Mouse (Mus musculus) embryonic facial prominence, embryonic 13.5 days (tissue): ENCODE measurements around the gene Ntn1. TPM values are rescaled to one million over a fixed set of nuclear protein-coding genes. Genes with fewer than 3 reads are reported as not detected.
A peak's percentile ranks its signal among the peaks of the same experiment; 100 is the strongest.

Experiments used
- ATAC-seq: fragments of 200-750 bp; cut with Nextera tagmentation; 2 replicates; pipeline ENCODE4 v1.8.0; 2017; ENCODE audit warnings: low read depth; ENCODE audit not compliant: insufficient number of reproducible peaks, insufficient read depth, low FRiP score, low TSS enrichment
- H3K27ac ChIP-seq: fragments of 300-500 bp; sonication (generic); 2 replicates; pipeline ENCODE4 v1.5.1; 2015; ENCODE audit warnings: moderate library complexity, mild to moderate bottlenecking, inconsistent platforms
- H3K27me3 ChIP-seq: fragments of 300-500 bp; sonication (generic); 2 replicates; pipeline ENCODE4 v1.6.1; 2015; ENCODE audit warnings: mild to moderate bottlenecking, inconsistent platforms
- H3K36me3 ChIP-seq: fragments of 300-500 bp; sonication (generic); 2 replicates; pipeline ENCODE4 v1.6.1; 2015; ENCODE audit warnings: mild to moderate bottlenecking, inconsistent platforms
- H3K4me1 ChIP-seq: fragments of 300-500 bp; sonication (generic); 2 replicates; pipeline ENCODE4 v1.6.1; 2015; ENCODE audit warnings: inconsistent platforms
- H3K4me2 ChIP-seq: fragments of 300-500 bp; sonication (generic); 2 replicates; pipeline ENCODE4 v1.6.1; 2015; ENCODE audit warnings: moderate library complexity, mild to moderate bottlenecking, inconsistent platforms
- H3K4me3 ChIP-seq: fragments of 300-500 bp; sonication (generic); 2 replicates; pipeline ENCODE4 v1.5.1; 2015; ENCODE audit warnings: mild to moderate bottlenecking, inconsistent platforms
- H3K9ac ChIP-seq: fragments of 300-500 bp; sonication (generic); 2 replicates; pipeline ENCODE4 v1.6.1; 2015; ENCODE audit warnings: mild to moderate bottlenecking, inconsistent platforms
- H3K9me3 ChIP-seq: fragments of 300-500 bp; sonication (generic); 2 replicates; pipeline ENCODE4 v1.6.1; 2016; ENCODE audit warnings: inconsistent platforms
- WGBS: fragments of 180-500 bp; shearing (Covaris S2); methylation state at CpG from one replicate; pipeline ENCODE4 v1.1.7; 2015; ENCODE audit warnings: mixed read lengths; 5-methylcytosine and 5-hydroxymethylcytosine counted together
- polyA plus RNA-seq: library from polyadenylated mRNA; unstranded; fragments of >200 nt; fragmentation: Nextera tagmentation; extraction: Ambion mirVana; gene quantifications from 2 replicates; pipeline ENCODE4 v1.2.1, GENCODE M21; 2015

The Ntn1 gene
- polyA plus RNA-seq, 1 experiment from 2014 or later, result 7.1 TPM

DNA sequence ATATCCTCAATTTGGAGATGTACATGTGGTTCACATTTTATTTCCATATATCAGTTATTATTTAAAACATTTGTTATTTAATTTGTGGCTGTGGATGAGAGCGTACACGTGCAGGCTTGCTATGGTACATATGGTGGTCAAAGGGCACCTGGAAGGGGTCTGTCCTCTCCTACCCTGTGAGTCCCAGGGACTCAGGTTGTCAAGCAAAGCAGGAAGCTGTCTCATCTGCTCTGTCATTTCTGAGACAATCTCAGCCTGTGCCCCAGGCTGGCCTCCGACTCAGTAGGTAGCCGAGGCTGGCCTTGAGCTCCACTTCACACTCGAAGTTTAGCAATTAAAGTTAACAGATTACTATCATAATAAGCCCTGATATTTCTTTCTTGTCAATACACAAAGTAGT is 32.9 kb upstream of the Ntn1 start:
- no peak overlapping the region for H3K4me2 ChIP-seq
- 79% methylated on average over 5 of the region's 5 CpGs for WGBS
- H3K9ac ChIP-seq, result no peak overlapping the region
- no peaks in the 10 kb centered on the region for H3K9me3 ChIP-seq
- no peaks in the 10 kb centered on the region for H3K36me3 ChIP-seq
- no peak overlapping the region for H3K27ac ChIP-seq
- H3K4me3 ChIP-seq, result no peak overlapping the region
- peaks cover 38% of the 10 kb centered on the region for H3K27me3 ChIP-seq
- peaks cover 20% of the 10 kb centered on the region for H3K4me1 ChIP-seq
- ATAC-seq, result no peak

DNA sequence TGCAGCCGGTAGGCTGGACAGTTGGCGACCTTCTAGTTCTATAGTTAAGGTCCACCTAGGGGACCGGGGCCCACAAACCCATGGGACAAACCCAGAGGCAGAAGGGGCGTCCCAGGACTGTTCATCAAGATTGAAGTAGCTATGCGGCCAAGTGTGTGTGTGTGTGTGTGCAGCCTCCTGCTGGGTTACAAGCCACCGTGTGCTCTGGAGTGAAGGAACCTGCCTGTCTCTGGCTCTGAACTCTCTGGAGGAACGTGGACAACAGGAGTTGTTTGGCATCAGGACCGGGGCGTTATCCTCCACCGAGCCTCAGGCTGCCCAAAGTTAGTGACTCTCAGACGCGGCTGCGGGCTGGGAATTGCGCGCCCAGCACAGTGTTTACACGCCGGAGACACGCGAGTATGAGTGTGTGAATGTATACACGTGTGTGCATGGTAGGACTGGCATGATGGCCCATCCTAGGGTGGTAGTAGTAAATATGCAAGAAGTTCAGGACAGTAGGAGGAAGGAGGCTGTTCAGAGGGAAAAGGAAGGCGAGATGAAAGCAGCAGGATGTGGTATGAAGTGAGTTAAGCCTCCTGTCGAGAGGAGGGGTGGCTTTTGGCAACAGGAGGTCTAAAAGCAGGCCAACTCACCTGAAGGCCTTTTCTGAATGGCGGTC is 31.9 kb upstream of the Ntn1 start:
- ATAC-seq, result peak; percentile 29; the same call in 1 of the 2 replicates
- peak overlapping the region; percentile 61; the same call in 1 of the 2 replicates for H3K9ac ChIP-seq
- H3K36me3 ChIP-seq, result no peaks in the 10 kb centered on the region
- no peak overlapping the region for H3K27ac ChIP-seq
- H3K27me3 ChIP-seq, result peaks cover 38% of the 10 kb centered on the region
- H3K9me3 ChIP-seq, result no peaks in the 10 kb centered on the region
- H3K4me1 ChIP-seq, result peaks cover 20% of the 10 kb centered on the region
- H3K4me3 ChIP-seq, result peak overlapping the region; percentile 50
- H3K4me2 ChIP-seq, result peak overlapping the region; percentile 69
- 33% methylated on average over 23 of the region's 23 CpGs for WGBS

DNA sequence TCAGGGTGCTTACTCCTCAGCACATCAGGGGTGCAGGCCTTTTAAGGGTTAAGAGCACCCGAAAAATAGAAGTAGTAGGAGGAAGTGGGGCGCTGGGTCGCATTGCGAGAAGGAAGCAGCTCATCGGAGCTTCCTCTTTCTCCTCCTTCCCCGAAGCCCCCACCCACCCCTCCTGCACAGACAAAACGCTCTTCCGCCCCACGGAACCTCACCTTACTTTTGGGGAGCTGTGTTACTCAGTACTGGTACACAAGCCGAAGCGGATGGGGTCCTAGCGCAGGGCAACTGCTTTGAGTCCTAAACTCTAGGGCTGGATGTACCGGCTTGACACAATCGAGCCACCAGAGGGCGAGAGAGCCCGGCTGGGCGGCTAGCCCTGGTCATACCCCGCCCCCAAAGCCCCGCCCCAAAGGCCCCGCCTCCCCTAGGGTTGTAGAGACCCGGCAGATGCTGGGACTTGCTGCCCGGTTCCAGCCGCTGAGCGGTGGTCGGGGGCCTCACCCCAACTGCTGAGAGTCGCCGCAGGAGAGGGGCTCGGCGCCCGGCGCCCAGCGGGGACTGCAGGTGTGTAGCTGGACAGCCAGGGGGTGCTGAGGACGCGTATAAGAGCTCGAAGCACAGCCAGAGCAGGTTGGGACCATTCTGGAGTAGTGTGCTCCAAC is 31.2 kb upstream of the Ntn1 start, which contains the start of gene Pik3r5:
Pik3r5 (plus strand) TSS at position 423 of the 662 bp plus-strand sequence.
- peak; percentile 82 for ATAC-seq
- Histone ChIP-seq H3K4me1 (peaks cover 24% of the 10 kb centered on the region), H3K9me3 (no peaks in the 10 kb centered on the region), H3K27me3 (peaks cover 38% of the 10 kb centered on the region), H3K4me3 (peak within 1 kb of the TSS; percentile 50), H3K9ac (peak within 1 kb of the TSS; percentile 64), H3K36me3 (no peaks in the 10 kb centered on the region), H3K27ac (no peak within 1 kb of the TSS; the same call in 1 of the 2 replicates), H3K4me2 (peak within 1 kb of the TSS; percentile 69)
- WGBS, result 7% methylated on average over 35 of the region's 35 CpGs

DNA sequence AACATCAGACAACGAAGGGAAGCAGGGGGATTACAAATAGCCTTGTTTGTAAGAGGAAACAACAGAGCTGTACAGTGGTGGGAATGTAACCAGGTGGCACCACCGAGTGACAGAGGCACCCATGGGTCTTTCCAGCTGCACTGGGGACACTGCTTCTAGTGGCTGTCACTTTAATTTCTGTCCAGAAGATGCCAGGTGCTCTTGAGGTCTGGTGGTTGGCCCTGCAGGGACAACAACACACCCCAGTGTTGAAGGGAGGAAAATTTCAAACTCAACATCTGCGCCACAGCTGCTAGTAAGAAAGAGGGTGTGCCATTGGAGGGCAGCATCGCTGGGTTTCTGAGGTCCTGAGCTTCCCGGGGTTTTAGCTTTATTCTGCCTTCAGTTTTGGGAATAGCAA is 30.0 kb upstream of the Ntn1 start:
- Histone ChIP-seq H3K4me3 (no peak overlapping the region), H3K9ac (no peak overlapping the region), H3K36me3 (no peaks in the 10 kb centered on the region), H3K27ac (no peak overlapping the region; the same call in 1 of the 2 replicates), H3K4me2 (no peak overlapping the region), H3K4me1 (peaks cover 30% of the 10 kb centered on the region), H3K9me3 (no peaks in the 10 kb centered on the region), H3K27me3 (peaks cover 38% of the 10 kb centered on the region)
- WGBS, result 49% methylated on average over 5 of the region's 5 CpGs
- no peak for ATAC-seq

DNA sequence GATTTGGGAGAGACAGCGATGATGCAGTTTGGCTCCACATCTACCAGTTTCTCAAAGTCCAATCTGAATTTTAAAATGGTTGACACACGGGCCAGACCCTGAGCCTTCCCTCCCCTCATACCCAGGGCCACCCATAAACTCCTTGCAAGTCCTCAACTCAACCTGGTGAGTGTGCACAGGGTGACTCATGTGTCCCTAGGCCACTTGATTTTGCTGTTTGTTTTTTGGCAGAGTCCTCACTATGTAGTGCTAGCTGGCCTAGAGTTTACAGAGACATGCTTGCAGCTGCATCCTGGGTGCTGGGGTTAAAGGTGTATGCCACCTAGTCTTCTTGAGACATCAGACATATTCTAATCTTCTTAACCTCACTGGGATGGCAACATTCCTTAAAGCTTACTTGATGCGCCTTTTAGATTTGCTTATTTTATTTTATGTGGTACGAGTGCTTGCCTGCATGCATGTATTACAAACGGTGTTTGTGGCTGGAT is 26.5 kb upstream of the Ntn1 start:
- no peak overlapping the region for H3K4me3 ChIP-seq
- no peak overlapping the region for H3K4me2 ChIP-seq
- peaks cover 24% of the 10 kb centered on the region for H3K4me1 ChIP-seq
- no peak for ATAC-seq
- H3K9ac ChIP-seq, result no peak overlapping the region
- H3K27me3 ChIP-seq, result peaks cover 32% of the 10 kb centered on the region
- H3K27ac ChIP-seq, result no peak overlapping the region
- 72% methylated on average over 5 of the region's 5 CpGs for WGBS
- H3K36me3 ChIP-seq, result no peaks in the 10 kb centered on the region
- H3K9me3 ChIP-seq, result no peaks in the 10 kb centered on the region

DNA sequence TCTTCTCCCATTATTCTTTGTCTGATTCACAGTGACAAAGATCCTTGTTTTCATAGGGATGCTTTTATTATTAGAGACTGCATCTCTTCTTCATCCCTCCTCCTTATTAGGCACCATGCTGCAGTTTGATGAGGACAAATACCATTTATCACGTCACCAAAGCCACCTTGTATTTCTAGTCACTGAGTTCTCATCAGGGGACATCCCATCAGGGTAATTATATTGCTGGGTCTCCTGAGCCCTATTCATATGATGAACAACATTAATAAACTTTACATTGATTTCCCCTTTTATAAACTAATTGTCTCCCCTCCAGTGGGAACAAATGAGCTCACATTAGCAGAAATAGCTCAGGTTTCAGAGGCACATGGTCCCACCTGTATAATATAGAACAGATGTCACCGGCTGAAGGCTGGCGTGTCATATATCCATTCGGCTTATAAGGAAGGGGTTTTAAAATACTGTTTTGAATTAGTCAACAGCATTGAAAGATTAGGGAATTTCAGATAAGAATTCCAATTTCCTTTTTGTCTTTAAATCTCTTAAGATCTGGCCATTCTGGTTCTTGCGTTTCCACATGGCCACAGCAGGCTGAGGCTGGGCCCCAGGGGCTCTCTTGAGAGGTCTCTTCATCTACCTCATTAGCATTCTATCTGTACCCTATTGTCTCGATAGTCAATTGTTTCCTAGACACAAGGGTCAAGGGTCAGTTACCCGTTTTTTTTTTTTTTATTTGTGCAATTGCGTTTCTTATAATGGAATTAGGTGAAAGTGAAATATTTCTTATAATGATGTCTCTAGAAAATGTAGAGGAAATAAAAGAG is 25.1 kb upstream of the Ntn1 start:
- no peak overlapping the region for H3K4me3 ChIP-seq
- peaks cover 11% of the 10 kb centered on the region; the same call in 1 of the 2 replicates for H3K4me1 ChIP-seq
- H3K4me2 ChIP-seq, result no peak overlapping the region
- peaks cover 24% of the 10 kb centered on the region for H3K27me3 ChIP-seq
- no peaks in the 10 kb centered on the region for H3K9me3 ChIP-seq
- WGBS, result 13% methylated on average over 8 of the region's 8 CpGs
- no peak overlapping the region for H3K9ac ChIP-seq
- H3K27ac ChIP-seq, result no peak overlapping the region
- ATAC-seq, result no peak
- no peaks in the 10 kb centered on the region for H3K36me3 ChIP-seq

DNA sequence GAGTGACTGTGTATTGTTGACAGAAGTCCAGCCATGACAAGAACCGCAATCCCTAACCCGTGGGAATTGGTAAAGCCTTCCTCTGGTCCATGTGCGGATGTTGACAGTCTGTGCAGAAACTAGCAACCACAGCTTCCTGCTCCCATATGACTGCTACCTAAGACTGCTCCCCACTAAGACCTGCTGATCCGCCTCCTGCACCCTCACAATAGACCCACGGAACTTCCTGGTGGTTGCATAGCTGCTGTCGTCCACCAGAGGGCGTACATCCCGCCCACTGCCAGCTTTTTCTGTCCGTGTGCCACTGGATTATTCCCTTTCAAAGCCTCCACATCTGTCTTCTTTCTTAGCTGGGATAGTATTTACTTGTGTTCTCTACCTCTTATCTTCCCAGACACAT is 17.2 kb upstream of the Ntn1 start:
- WGBS, result 46% methylated on average over 9 of the region's 9 CpGs
- Histone ChIP-seq H3K4me2 (no peak overlapping the region), H3K27ac (no peak overlapping the region), H3K36me3 (no peaks in the 10 kb centered on the region), H3K9me3 (no peaks in the 10 kb centered on the region), H3K4me3 (no peak overlapping the region), H3K27me3 (0 out of 2 replicates have a peak, but pooled peaks cover 10% of the 10 kb centered on the region), H3K9ac (no peak overlapping the region), H3K4me1 (no peaks in the 10 kb centered on the region)
- no peak for ATAC-seq

DNA sequence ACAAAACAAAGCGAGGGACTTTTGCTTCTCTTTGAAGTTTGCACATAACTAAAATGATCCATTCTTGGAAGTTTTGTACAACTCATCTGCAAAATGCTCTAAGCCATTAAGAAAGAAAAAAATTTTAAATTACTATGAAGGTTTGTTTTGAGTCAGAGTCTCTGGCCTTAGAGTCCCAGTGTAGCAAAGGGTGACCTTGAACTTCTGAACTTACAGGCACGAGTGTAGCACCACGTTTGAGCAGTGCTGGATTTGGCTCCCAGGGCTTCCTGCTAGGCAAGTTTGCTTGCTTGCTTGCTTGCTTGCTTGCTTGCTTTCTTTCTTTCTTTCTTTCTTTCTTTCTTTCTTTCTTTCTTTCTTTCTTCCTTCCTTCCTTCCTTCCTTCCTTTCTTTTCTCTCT is 16.4 kb upstream of the Ntn1 start:
- 0 out of 2 replicates have a peak, but pooled peaks cover 10% of the 10 kb centered on the region for H3K27me3 ChIP-seq
- no peak overlapping the region for H3K4me3 ChIP-seq
- no peak overlapping the region for H3K9ac ChIP-seq
- WGBS, result 47% methylated on average over 3 of the region's 3 CpGs
- H3K36me3 ChIP-seq, result no peaks in the 10 kb centered on the region
- no peak overlapping the region for H3K4me2 ChIP-seq
- no peak overlapping the region for H3K27ac ChIP-seq
- H3K4me1 ChIP-seq, result no peaks in the 10 kb centered on the region
- ATAC-seq, result no peak
- no peaks in the 10 kb centered on the region for H3K9me3 ChIP-seq

DNA sequence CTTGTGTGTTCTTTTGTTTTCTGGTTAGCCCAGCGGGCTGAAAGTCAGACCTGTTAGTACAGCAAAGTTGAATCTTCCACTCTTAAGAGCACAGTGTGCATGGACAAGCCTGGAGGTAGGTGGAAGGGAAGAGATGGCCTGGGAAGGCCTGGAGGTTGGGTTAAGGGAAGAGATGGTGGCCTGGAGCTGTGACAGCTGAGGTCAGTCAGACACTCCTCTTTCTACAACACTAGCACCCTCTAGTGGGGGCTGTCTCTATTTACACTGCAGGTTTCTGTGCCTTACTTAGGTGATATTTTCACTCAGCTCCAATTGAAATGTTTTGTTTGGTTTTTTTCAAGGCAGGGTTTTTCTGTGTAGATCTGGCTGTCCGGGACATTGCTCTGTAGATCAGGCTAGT is 7.5 kb upstream of the Ntn1 start:
- no peaks in the 10 kb centered on the region for H3K4me1 ChIP-seq
- no peaks in the 10 kb centered on the region for H3K36me3 ChIP-seq
- H3K4me2 ChIP-seq, result no peak overlapping the region
- no peak overlapping the region for H3K4me3 ChIP-seq
- WGBS, result 62% methylated on average over 2 of the region's 2 CpGs
- ATAC-seq, result no peak
- no peaks in the 10 kb centered on the region for H3K9me3 ChIP-seq
- peaks cover 19% of the 10 kb centered on the region for H3K27me3 ChIP-seq
- no peak overlapping the region for H3K9ac ChIP-seq
- H3K27ac ChIP-seq, result no peak overlapping the region

DNA sequence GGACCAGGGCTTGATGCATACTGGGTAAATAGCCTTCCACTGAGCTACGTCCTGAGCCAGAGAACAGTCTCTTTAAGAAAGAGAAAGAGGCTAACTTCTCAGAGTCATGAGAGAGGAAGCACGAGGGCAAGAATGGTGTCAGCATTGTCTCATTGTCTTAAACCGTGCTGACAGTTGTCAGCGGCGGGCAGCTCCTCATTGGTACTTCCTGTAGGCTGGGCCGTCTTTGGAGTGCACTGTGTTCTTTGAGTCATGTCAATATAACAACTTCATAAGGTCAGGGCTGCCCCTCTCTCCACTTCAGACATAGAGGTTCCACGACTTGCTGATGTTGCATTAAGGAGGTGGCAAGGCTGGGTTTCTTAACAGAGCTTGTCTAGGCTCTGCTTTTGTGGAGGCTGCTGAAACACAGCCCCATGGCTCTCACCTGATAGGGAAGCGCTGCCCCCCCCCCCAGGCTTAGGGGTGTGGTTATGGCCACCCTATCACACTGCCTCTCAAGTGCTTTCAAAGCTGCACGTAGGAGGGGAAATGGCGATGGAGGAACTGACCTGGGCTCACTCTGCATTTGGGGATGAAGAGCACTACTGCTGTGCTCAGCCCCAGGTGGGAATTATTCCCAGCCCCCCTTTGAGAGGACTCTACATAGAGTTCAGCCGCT is 6.8 kb upstream of the Ntn1 start:
- H3K9me3 ChIP-seq, result no peaks in the 10 kb centered on the region
- no peaks in the 10 kb centered on the region for H3K4me1 ChIP-seq

DNA sequence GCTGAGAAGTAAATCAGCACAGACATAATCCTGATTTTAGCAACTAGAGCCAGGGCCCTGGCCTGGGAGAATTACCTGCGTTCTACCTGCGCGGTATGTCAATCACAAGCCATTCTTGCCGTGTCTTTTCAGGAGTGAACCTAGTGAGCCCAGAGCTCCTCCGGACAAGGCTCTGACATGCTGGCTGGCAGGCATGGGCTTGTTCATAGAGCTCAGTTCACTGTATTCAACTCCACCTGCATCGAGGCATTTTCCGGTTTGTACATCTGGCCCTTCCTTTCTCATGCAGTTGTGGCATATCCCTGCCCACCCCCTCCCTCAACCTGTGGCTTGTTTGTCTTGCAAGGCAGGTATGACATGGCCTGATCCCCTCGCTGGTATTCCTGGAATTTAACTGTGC is 5.0 kb upstream of the Ntn1 start:
- no peak overlapping the region for H3K4me3 ChIP-seq
- no peaks in the 10 kb centered on the region for H3K36me3 ChIP-seq
- H3K4me1 ChIP-seq, result no peaks in the 10 kb centered on the region; the same call in 1 of the 2 replicates
- H3K27ac ChIP-seq, result no peak overlapping the region
- H3K27me3 ChIP-seq, result peaks cover 43% of the 10 kb centered on the region
- 83% methylated on average over 8 of the region's 8 CpGs for WGBS
- no peak overlapping the region for H3K4me2 ChIP-seq
- H3K9ac ChIP-seq, result no peak overlapping the region
- H3K9me3 ChIP-seq, result no peaks in the 10 kb centered on the region
- ATAC-seq, result no peak

More for the DNA sequence above, 6.8 kb upstream of the Ntn1 start:
- no peak overlapping the region for H3K27ac ChIP-seq
- H3K4me2 ChIP-seq, result no peak overlapping the region
- 63% methylated on average over 11 of the region's 11 CpGs for WGBS
- no peaks in the 10 kb centered on the region for H3K36me3 ChIP-seq
- H3K9ac ChIP-seq, result no peak overlapping the region
- ATAC-seq, result no peak
- peaks cover 26% of the 10 kb centered on the region for H3K27me3 ChIP-seq
- H3K4me3 ChIP-seq, result no peak overlapping the region
